Mouse (Mus musculus) spleen, postnatal 4 days (tissue): ENCODE measurements at regions not wholly inside any gene's neighbourhood (a gene's known extent, or its start where the extent isn't known, plus 50 kb on each side); places are given as distances from the start of the nearest gene placed in this dataset.

Experiments used
- DNase-seq, 2 experiments: peaks; one replicate each; pipeline ENCODE4 v3.0.0; 2022; ENCODE audit warnings: low spot score in 2 of 2

- no peak for DNase-seq
Measured at GRCm38 (mm10) chr11:24340677-24341076, 262.8 kb downstream of the Bcl11a start.

- DNase-seq: no peak
Measured at GRCm38 (mm10) chr11:24341650-24342049, 263.8 kb downstream of the Bcl11a start.

GRCm38 (mm10) chr11:24342176-24342575 lies 264.3 kb downstream of the Bcl11a start:
- DNase-seq: no peak

GRCm38 (mm10) chr11:24342732-24343131 lies 264.9 kb downstream of the Bcl11a start:
- DNase-seq: no peak

- no peak for DNase-seq
Measured at GRCm38 (mm10) chr11:24347225-24347624, 269.4 kb downstream of the Bcl11a start.

- no peak for DNase-seq
Measured at GRCm38 (mm10) chr11:24348741-24349140, 270.9 kb downstream of the Bcl11a start.

GRCm38 (mm10) chr11:24349967-24350643 lies 272.2 kb downstream of the Bcl11a start:
- no peak for DNase-seq

- DNase-seq: no peak
Measured at GRCm38 (mm10) chr11:24350839-24351238, 273.0 kb downstream of the Bcl11a start.

- DNase-seq: no peak
Measured at GRCm38 (mm10) chr11:24352071-24352470, 274.2 kb downstream of the Bcl11a start.

- DNase-seq: no peak
Measured at GRCm38 (mm10) chr11:24353056-24353455, 275.2 kb downstream of the Bcl11a start.

- DNase-seq: no peak
Measured at GRCm38 (mm10) chr11:24357388-24357787, 279.5 kb downstream of the Bcl11a start.

GRCm38 (mm10) chr11:24359086-24359485 lies 281.2 kb downstream of the Bcl11a start:
- no peak for DNase-seq

- DNase-seq: no peak
Measured at GRCm38 (mm10) chr11:24361998-24362687, 284.3 kb downstream of the Bcl11a start.

- DNase-seq: no peak
Measured at GRCm38 (mm10) chr11:24362688-24363035, 284.8 kb downstream of the Bcl11a start.

GRCm38 (mm10) chr11:24363418-24364364 lies 285.8 kb downstream of the Bcl11a start:
- no peak for DNase-seq

- DNase-seq: no peak
Measured at GRCm38 (mm10) chr11:24370198-24370860, 292.5 kb downstream of the Bcl11a start.

- DNase-seq: no peak
Measured at GRCm38 (mm10) chr11:24370861-24371686, 293.2 kb downstream of the Bcl11a start.

- DNase-seq: no peak
Measured at GRCm38 (mm10) chr11:24371687-24371950, 293.8 kb downstream of the Bcl11a start.

- no peak for DNase-seq
Measured at GRCm38 (mm10) chr11:24371963-24372362, 294.1 kb downstream of the Bcl11a start.

- no peak for DNase-seq
Measured at GRCm38 (mm10) chr11:24372616-24373015, 294.8 kb downstream of the Bcl11a start.

GRCm38 (mm10) chr11:24373301-24373700 lies 295.4 kb downstream of the Bcl11a start:
- no peak for DNase-seq
